Mouse (Mus musculus) adrenal gland (tissue): ENCODE results near the gene Bst2.
"Not testable (repeated sequence)": the region's sequence is repeated elsewhere in the genome, so short reads cannot be mapped to it uniquely, and the experiment has no call there.

ENCODE experiments used
- intact Hi-C: fragments of 180-260 bp; cut with DNase I; formaldehyde crosslinking; loops from one replicate; pipeline ENCODE4 v1.15.1; 2025

Gene Bst2

GRCm38 (mm10) chr8:71521634-71522033 is 15.6 kb downstream of the Bst2 start:
- intact Hi-C loops: loop anchor here (2.0 kb wide), 2 partner anchors 27 to 81 kb away; no protein-coding TSS in a partner anchor

GRCm38 (mm10) chr8:71519037-71519825 is 18.0 kb downstream of the Bst2 start:
- intact Hi-C loops: not testable (repeated sequence)

GRCm38 (mm10) chr8:71516786-71517185 is 20.5 kb downstream of the Bst2 start:
- intact Hi-C loops: no loop called here

GRCm38 (mm10) chr8:71515043-71515442 is 22.2 kb downstream of the Bst2 start:
- intact Hi-C loops: no loop called here

GRCm38 (mm10) chr8:71513018-71513754 is 24.1 kb downstream of the Bst2 start:
- intact Hi-C loops: no loop called here

- intact Hi-C loops: no loop called here
Measured at GRCm38 (mm10) chr8:71511644-71512043, 25.6 kb downstream of the Bst2 start, which contains the start of gene Plvap. Gene Plvap, minus strand, starts transcription at chr8:71511752.

GRCm38 (mm10) chr8:71509316-71509715 is 27.9 kb downstream of the Bst2 start:
- intact Hi-C loops: no loop called here

- intact Hi-C loops: no loop called here
Measured at GRCm38 (mm10) chr8:71507589-71508104, 29.6 kb downstream of the Bst2 start.

- intact Hi-C loops: no loop called here
Measured at GRCm38 (mm10) chr8:71505979-71506378, 31.3 kb downstream of the Bst2 start.

- intact Hi-C loops: no loop called here
Measured at GRCm38 (mm10) chr8:71505326-71505725, 31.9 kb downstream of the Bst2 start.

- intact Hi-C loops: no loop called here
Measured at GRCm38 (mm10) chr8:71504349-71504748, 32.9 kb downstream of the Bst2 start.

- intact Hi-C loops: no loop called here
Measured at GRCm38 (mm10) chr8:71498816-71499690, 38.2 kb downstream of the Bst2 start.

GRCm38 (mm10) chr8:71497881-71498501 is 39.3 kb downstream of the Bst2 start:
- intact Hi-C loops: no loop called here

- intact Hi-C loops: no loop called here
Measured at GRCm38 (mm10) chr8:71497077-71497645, 40.1 kb downstream of the Bst2 start.

GRCm38 (mm10) chr8:71496481-71496880 is 40.8 kb downstream of the Bst2 start:
- intact Hi-C loops: no loop called here

- intact Hi-C loops: loop anchor here (2.0 kb wide), 1 partner anchor 25 kb away; no protein-coding TSS in a partner anchor
Measured at GRCm38 (mm10) chr8:71495811-71496210, 41.4 kb downstream of the Bst2 start.

GRCm38 (mm10) chr8:71495039-71495438 is 42.2 kb downstream of the Bst2 start:
- intact Hi-C loops: loop anchor here (2.0 kb wide), 1 partner anchor 26 kb away; no protein-coding TSS in a partner anchor

- intact Hi-C loops: no loop called here
Measured at GRCm38 (mm10) chr8:71488454-71488853, 48.8 kb downstream of the Bst2 start.

- intact Hi-C loops: no loop called here
Measured at GRCm38 (mm10) chr8:71487691-71488445, 49.4 kb downstream of the Bst2 start, which contains the start of gene Gtpbp3. Gene Gtpbp3, plus strand, starts transcription at chr8:71488103.
